Mouse (Mus musculus) MEL (cell line): ENCODE data around the gene Dhrs7b.

ENCODE experiments used
- BHLHE40 ChIP-seq: IDR thresholded peaks from 2 replicates; pipeline ENCODE4 v1.6.1; 2012; ENCODE audit warnings: low read depth, mild to moderate bottlenecking, inconsistent platforms, low read length, improper control_type of control experiment, borderline replicate concordance
- CHD1 ChIP-seq: IDR thresholded peaks from 2 replicates; pipeline ENCODE4 v1.6.1; 2012; ENCODE audit warnings: low read depth, mild to moderate bottlenecking, inconsistent platforms, low read length, improper control_type of control experiment
- CHD2 ChIP-seq: IDR thresholded peaks from 2 replicates; pipeline ENCODE4 v1.6.1; 2011; ENCODE audit warnings: low read length, improper control_type of control experiment
- CTCF ChIP-seq, 3 experiments: IDR thresholded peaks in 2 of 3; conservative IDR thresholded peaks in 1 of 3; 2 replicates each; pipeline ENCODE4 v1.5.1; 2011 to 2012; ENCODE audit warnings: low read length in 3 of 3, low read depth in 2 of 3, mild to moderate bottlenecking in 2 of 3, improper control_type of control experiment in 1 of 3, inconsistent platforms in 1 of 3, mixed read lengths in 1 of 3, moderate library complexity in 1 of 3; ENCODE audit not compliant: control insufficient read depth in 1 of 3, insufficient read depth in 1 of 3, poor library complexity in 1 of 3, severe bottlenecking in 1 of 3
- E2F4 ChIP-seq: IDR thresholded peaks from 2 replicates; pipeline ENCODE4 v1.6.1; 2011; ENCODE audit warnings: low read depth, low read length, improper control_type of control experiment, borderline replicate concordance
- EP300 ChIP-seq, 2 experiments: IDR thresholded peaks; 2 replicates each; pipeline ENCODE4 v1.6.1; 2011; ENCODE audit warnings: improper control_type of control experiment in 2 of 2, low read length in 2 of 2, low read depth in 1 of 2, mild to moderate bottlenecking in 1 of 2
- GABPA ChIP-seq: IDR thresholded peaks from 2 replicates; pipeline ENCODE4 v1.6.1; 2012; ENCODE audit warnings: low read depth, mild to moderate bottlenecking, inconsistent platforms, low read length, improper control_type of control experiment, moderate library complexity
- JUND ChIP-seq: IDR thresholded peaks from 2 replicates; pipeline ENCODE4 v1.6.1; 2011; ENCODE audit warnings: low read depth, mild to moderate bottlenecking, improper control_type of control experiment, low read length
- MAFK ChIP-seq: IDR thresholded peaks from 2 replicates; pipeline ENCODE4 v1.6.1; 2011; ENCODE audit warnings: low read depth, mild to moderate bottlenecking, low read length, improper control_type of control experiment, borderline replicate concordance
- MAX ChIP-seq: IDR thresholded peaks from 2 replicates; pipeline ENCODE4 v1.6.1; 2011; ENCODE audit warnings: low read length, improper control_type of control experiment
- MXI1 ChIP-seq: IDR thresholded peaks from 2 replicates; pipeline ENCODE4 v1.6.1; 2011; ENCODE audit warnings: mild to moderate bottlenecking, low read depth, low read length, improper control_type of control experiment
- TBP ChIP-seq: IDR thresholded peaks from 2 replicates; pipeline ENCODE4 v1.8.0; 2011; ENCODE audit warnings: low read depth, low read length, improper control_type of control experiment
- USF1 ChIP-seq: IDR thresholded peaks from 2 replicates; pipeline ENCODE4 v1.6.1; 2014; ENCODE audit warnings: low read depth, mild to moderate bottlenecking, inconsistent platforms, low read length, improper control_type of control experiment, moderate library complexity
- ZMIZ1 ChIP-seq: IDR thresholded peaks from 2 replicates; pipeline ENCODE4 v1.6.1; 2012; ENCODE audit warnings: low read depth, mild to moderate bottlenecking, inconsistent platforms, low read length, improper control_type of control experiment, moderate library complexity

GRCm38 (mm10) chr11:60787595-60787994, 42.8 kb upstream of the Dhrs7b start:
- TF ChIP-seq MAFK (no peak), CHD1 (no peak), EP300 (IDR thresholded peaks at IDR 0.05; ENCODE audit: low read depth in 1 of 2, low read length in 2 of 2) (no peak), MXI1 (no peak), ZMIZ1 (no peak), CHD2 (no peak), CTCF (IDR thresholded peaks at IDR 0.05 in 2 of 3, conservative IDR thresholded peaks at IDR 0.05 in 1 of 3; ENCODE audit: control insufficient read depth in 1 of 3, insufficient read depth in 1 of 3, low read depth in 2 of 3, low read length in 3 of 3, poor library complexity in 1 of 3, severe bottlenecking in 1 of 3) (no peak), GABPA (no peak), USF1 (no peak), E2F4 (no peak), TBP (no peak), BHLHE40 (no peak), MAX (no peak), JUND (no peak)
